Mouse (Mus musculus) E14TG2a.4 (cell line): ENCODE results near the gene Dazl.

Source experiments
- CTCF ChIP-seq: conservative IDR thresholded peaks from 2 replicates; pipeline ENCODE4 v1.5.1; 2014; ENCODE audit warnings: low read length
- POU5F1 ChIP-seq: IDR thresholded peaks from 2 replicates; pipeline ENCODE4 v1.6.1; 2014; ENCODE audit warnings: low read length, borderline replicate concordance

DNA sequence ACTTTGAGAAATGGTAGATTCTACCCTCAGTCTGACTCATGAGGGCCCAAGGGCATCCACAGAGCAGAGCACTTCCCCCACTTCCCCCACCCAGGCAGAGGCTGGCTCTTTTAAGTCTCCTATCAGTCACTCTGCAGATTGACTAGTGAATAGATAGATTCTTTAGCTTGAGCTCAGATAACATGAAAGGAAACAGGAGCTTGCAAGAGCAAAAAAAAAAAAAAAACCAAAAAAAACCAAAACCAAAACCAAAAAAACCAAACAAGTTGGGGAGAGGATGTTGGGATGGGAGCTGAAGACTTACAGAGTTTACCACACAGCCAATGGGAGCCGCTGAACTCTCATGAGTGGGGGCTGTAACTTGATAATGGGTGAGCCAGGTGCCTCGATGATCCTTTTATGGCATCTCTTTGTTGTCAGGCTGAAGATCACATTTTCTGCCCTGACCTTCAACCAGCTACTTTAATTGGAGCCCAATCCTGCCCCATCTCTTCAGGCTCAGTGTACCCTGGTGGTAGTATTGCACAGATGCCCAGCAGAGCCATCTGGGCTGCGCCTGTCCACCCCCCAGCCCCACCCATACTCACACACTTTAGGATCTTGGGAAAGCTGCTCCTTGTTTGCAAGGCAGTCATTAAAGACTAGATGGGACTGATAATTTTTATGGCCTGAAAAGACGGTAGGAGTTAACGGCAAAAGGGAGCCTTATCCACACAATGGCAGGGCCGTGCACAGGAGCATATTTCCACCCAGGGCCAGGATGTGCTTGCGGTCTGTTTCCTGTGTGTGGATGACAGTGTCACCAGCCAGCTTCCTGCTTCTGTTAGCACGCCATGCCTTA, 38.0 kb upstream of the Dazl start:
- TF ChIP-seq POU5F1: no peak
- no peak for TF ChIP-seq CTCF
